10 mouse cellular contexts compared by ENCODE assay signal in genomic region chr1:51998542-51998941, GRCm38 (mm10). TPM values are rescaled to one million over a fixed set of nuclear protein-coding genes. Genes with fewer than 3 reads are reported as not detected.
DNase-seq lines count a peak whose midpoint lies in the region; ATAC-seq lines count a peak whose summit lies in the region.
"Had no signal": no experiment of that assay in that cellular context is flagged by ENCODE, and none has a peak within 500 bp of the region (broad histone marks: within the 10 kb centered on the region; RNA-seq: fewer than 3 reads in every experiment).

No protein-coding gene starts in this region.

- no peaks in the 10 kb centered on the region for H3K27me3 ChIP-seq in embryonic facial prominence, embryonic 14.5 days (replicated peaks; ENCODE audit: control insufficient read depth, insufficient read depth, low read length)
- H3K27me3 ChIP-seq in intestine, embryonic 16.5 days (replicated peaks; ENCODE audit: control insufficient read depth, insufficient read depth, low read length) = no peaks in the 10 kb centered on the region
- H3K27me3 ChIP-seq: embryonic facial prominence, embryonic 12.5 days; limb, embryonic 13.5 days had no signal

- no peak overlapping the region for H3K4me3 ChIP-seq in embryonic facial prominence, embryonic 14.5 days (ENCODE audit: low read depth, low read length)
- no peak overlapping the region for H3K4me3 ChIP-seq in intestine, embryonic 16.5 days (ENCODE audit: low read length)
- H3K4me3 ChIP-seq: embryonic facial prominence, embryonic 12.5 days; limb, embryonic 13.5 days had no signal

- no peak overlapping the region for H3K27ac ChIP-seq in embryonic facial prominence, embryonic 14.5 days (replicated peaks; ENCODE audit: low read depth, low read length)
- no peak overlapping the region for H3K27ac ChIP-seq in intestine, embryonic 16.5 days (ENCODE audit: low read length)
- H3K27ac ChIP-seq: embryonic facial prominence, embryonic 12.5 days; limb, embryonic 13.5 days had no signal

- no peaks in the 10 kb centered on the region for H3K36me3 ChIP-seq in embryonic facial prominence, embryonic 14.5 days (ENCODE audit: control insufficient read depth, insufficient read depth, low read length)
- H3K36me3 ChIP-seq in intestine, embryonic 16.5 days (ENCODE audit: control insufficient read depth, insufficient read depth, low read length) = no peaks in the 10 kb centered on the region
- H3K36me3 ChIP-seq: embryonic facial prominence, embryonic 12.5 days; limb, embryonic 13.5 days had no signal

- H3K9me3 ChIP-seq in embryonic facial prominence, embryonic 14.5 days (ENCODE audit: control insufficient read depth, low read length) = no peaks in the 10 kb centered on the region
- H3K9me3 ChIP-seq in intestine, embryonic 16.5 days (ENCODE audit: control insufficient read depth, low read length) = no peaks in the 10 kb centered on the region
- H3K9me3 ChIP-seq: embryonic facial prominence, embryonic 12.5 days; limb, embryonic 13.5 days had no signal

- H3K4me2 ChIP-seq in embryonic facial prominence, embryonic 14.5 days (ENCODE audit: low read depth, low read length) = no peak overlapping the region
- no peak overlapping the region for H3K4me2 ChIP-seq in intestine, embryonic 16.5 days (ENCODE audit: low read depth, low read length)
- H3K4me2 ChIP-seq: embryonic facial prominence, embryonic 12.5 days; limb, embryonic 13.5 days had no signal

- ATAC-seq in embryonic facial prominence, embryonic 14.5 days (ENCODE audit: low read depth) = no peak
- ATAC-seq in intestine, embryonic 16.5 days = no peak

- DNase-seq in kidney, adult 9 months = peak; percentile 14
- no peak for DNase-seq in kidney, adult 11 months
- DNase-seq in CD4-positive, CD25-positive, alpha-beta regulatory T cell, adult 2 months (ENCODE audit: low read depth, low spot score) = peak; percentile 70
- DNase-seq in T-cell, adult 2 months (ENCODE audit: low spot score) = peak; percentile 47
- peak; percentile 76 for DNase-seq in embryonic facial prominence, embryonic 14.5 days (ENCODE audit: low spot score)
- peak; percentile 35 to 36 for DNase-seq in layer of hippocampus, postnatal 36 days
- DNase-seq in right cerebral cortex, adult 2 months (ENCODE audit: low spot score in 2 of 2) = peak; percentile 38 to 66

- 60% methylated on average over 5 of the region's 5 CpGs for WGBS in embryonic facial prominence, embryonic 14.5 days
- 52% methylated on average over 5 of the region's 5 CpGs for WGBS in intestine, embryonic 16.5 days

- no peak overlapping the region for H3K9ac ChIP-seq in embryonic facial prominence, embryonic 14.5 days (ENCODE audit: low read depth, low read length)
- H3K9ac ChIP-seq in intestine, embryonic 16.5 days (ENCODE audit: low read depth, low read length) = no peak overlapping the region
- H3K9ac ChIP-seq: embryonic facial prominence, embryonic 12.5 days; limb, embryonic 13.5 days had no signal

- peaks cover 14% of the 10 kb centered on the region for H3K4me1 ChIP-seq in embryonic facial prominence, embryonic 14.5 days (ENCODE audit: control insufficient read depth, insufficient read depth, low read length)
- peaks cover 14% of the 10 kb centered on the region for H3K4me1 ChIP-seq in intestine, embryonic 16.5 days (ENCODE audit: control insufficient read depth, insufficient read depth, low read length)

RNA-seq across cellular contexts. Expression of gene Stat4, which starts 11.6 kb away (rescaled TPM):
- polyA plus RNA-seq in embryonic facial prominence, embryonic 14.5 days (2014; fragmentation: Nextera tagmentation; extraction: Ambion mirVana) = 0.92 and 1.1 TPM in 2 replicates
- under 1 TPM; 0.46 to 0.67 TPM for total RNA-seq in layer of hippocampus, postnatal 36 days (2021)
- 0.93 and 1.5 TPM in 2 replicates for polyA plus RNA-seq in intestine, embryonic 16.5 days (2015; fragmentation: Nextera tagmentation; extraction: Ambion mirVana)
